Mouse (Mus musculus): ENCODE results near the gene Olfr1217.

- TF ChIP-seq CTCF (IDR thresholded peaks at IDR 0.05; ENCODE audit: low read depth) (no peak), EP300 (IDR thresholded peaks at IDR 0.05; ENCODE audit: low read depth) (no peak)
These were observed 39.3 kb downstream of the Olfr1217 start, which contains the start of gene Olfr1214 for GRCm38 (mm10) chr2:88992553-88992952.
